In the genomic region with DNA sequence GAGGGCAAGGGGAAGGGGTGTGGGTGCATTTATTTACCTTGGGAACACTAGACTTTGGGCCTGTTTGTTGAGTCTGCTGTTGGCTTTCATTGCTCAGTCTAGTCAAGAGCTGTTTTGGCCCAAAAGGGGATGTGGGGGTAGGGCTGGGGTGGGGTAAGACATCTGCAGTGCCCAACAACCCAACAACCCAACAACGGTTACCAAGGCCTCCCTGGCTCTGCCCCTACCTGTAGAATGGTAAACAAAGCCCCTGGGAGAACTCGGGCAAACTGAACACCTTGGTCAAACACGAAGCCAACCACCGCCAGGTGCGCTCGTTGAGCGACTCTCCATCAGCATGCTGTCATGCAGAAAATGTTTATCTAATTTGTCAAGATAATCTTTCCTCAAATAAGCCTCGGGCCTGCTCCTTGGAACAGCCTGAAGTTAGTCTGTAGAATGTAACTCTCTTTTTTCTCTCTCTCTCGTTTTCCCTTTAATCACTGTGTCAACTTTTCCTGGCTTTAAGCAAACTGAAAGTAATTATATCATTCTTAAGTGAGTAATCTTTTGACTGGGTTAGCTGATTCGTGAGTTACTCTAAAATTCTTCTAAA, we compare ENCODE assay signal across 23 mouse cellular contexts.
A peak's percentile ranks its signal among the peaks of the same experiment; 100 is the strongest.
DNase-seq lines count a peak whose midpoint lies in the region; ATAC-seq and TF ChIP-seq lines count a peak whose summit lies in the region.
"Had no signal": no experiment of that assay in that cellular context is flagged by ENCODE, and none has a peak within 500 bp of the region (broad histone marks: within the 10 kb centered on the region; RNA-seq: fewer than 3 reads in every experiment).

No protein-coding gene starts in this region.

- no peaks in the 10 kb centered on the region for H3K4me1 ChIP-seq in intestine, embryonic 14.5 days (replicated peaks; ENCODE audit: control insufficient read depth, insufficient read depth, low read length)
- no peaks in the 10 kb centered on the region for H3K4me1 ChIP-seq in intestine, embryonic 16.5 days (ENCODE audit: control insufficient read depth, insufficient read depth, low read length)
- no peaks in the 10 kb centered on the region for H3K4me1 ChIP-seq in intestine, postnatal 0 days (replicated peaks; ENCODE audit: control insufficient read depth, insufficient read depth, low read length)
- H3K4me1 ChIP-seq in lung, postnatal 0 days (ENCODE audit: insufficient read depth, low read depth, low read length) = no peaks in the 10 kb centered on the region
- H3K4me1 ChIP-seq in stomach, embryonic 14.5 days (ENCODE audit: control insufficient read depth, insufficient read depth, low read length) = no peaks in the 10 kb centered on the region
- H3K4me1 ChIP-seq: hindbrain, embryonic 12.5 days; limb, embryonic 15.5 days had no signal

- 49% methylated on average over 10 of the region's 10 CpGs for WGBS in intestine, embryonic 14.5 days
- WGBS in intestine, embryonic 16.5 days = 41% methylated on average over 10 of the region's 10 CpGs
- 31% methylated on average over 10 of the region's 10 CpGs for WGBS in intestine, postnatal 0 days
- 39% methylated on average over 10 of the region's 10 CpGs for WGBS in lung, postnatal 0 days
- 24% methylated on average over 10 of the region's 10 CpGs for WGBS in stomach, embryonic 14.5 days

- 0 out of 2 replicates have a peak, but pooled peaks have one; percentile 47 for ATAC-seq in intestine, embryonic 14.5 days (replicated peaks; ENCODE audit: low FRiP score, low TSS enrichment, low read depth)
- no peak; the same call in 1 of the 2 replicates for ATAC-seq in intestine, embryonic 16.5 days
- ATAC-seq in intestine, postnatal 0 days = 0 out of 2 replicates have a peak, but pooled peaks have one; percentile 25
- peak; percentile 82 for ATAC-seq in lung, postnatal 0 days
- peak; percentile 89 for ATAC-seq in stomach, embryonic 14.5 days (ENCODE audit: insufficient number of reproducible peaks, insufficient read depth, low FRiP score, low read depth)
- no peak for ATAC-seq in megakaryocyte-erythroid progenitor cell, adult 5-6 weeks (replicated peaks; ENCODE audit: low FRiP score, low TSS enrichment, poor library complexity, severe bottlenecking)
- ATAC-seq: midbrain, embryonic 16.5 days had no signal

- no peaks in the 10 kb centered on the region for H3K36me3 ChIP-seq in intestine, embryonic 14.5 days (ENCODE audit: control insufficient read depth, insufficient read depth, low read length)
- H3K36me3 ChIP-seq in intestine, embryonic 16.5 days (ENCODE audit: control insufficient read depth, insufficient read depth, low read length) = no peaks in the 10 kb centered on the region
- no peaks in the 10 kb centered on the region for H3K36me3 ChIP-seq in intestine, postnatal 0 days (ENCODE audit: control insufficient read depth, insufficient read depth)
- no peaks in the 10 kb centered on the region for H3K36me3 ChIP-seq in lung, postnatal 0 days (ENCODE audit: insufficient read depth, low read length)
- H3K36me3 ChIP-seq in stomach, embryonic 14.5 days (ENCODE audit: control insufficient read depth, insufficient read depth, low read length) = no peaks in the 10 kb centered on the region
- H3K36me3 ChIP-seq: hindbrain, embryonic 12.5 days; limb, embryonic 15.5 days; midbrain, embryonic 10.5 days; neural tube, embryonic 13.5 days had no signal

- H3K4me2 ChIP-seq in intestine, embryonic 14.5 days (ENCODE audit: low read length) = no peak overlapping the region
- no peak overlapping the region; the same call in 1 of the 2 replicates for H3K4me2 ChIP-seq in intestine, embryonic 16.5 days (ENCODE audit: low read depth, low read length)
- peak overlapping the region; percentile 27; the same call in 1 of the 2 replicates for H3K4me2 ChIP-seq in intestine, postnatal 0 days (replicated peaks; ENCODE audit: low read depth)
- no peak overlapping the region for H3K4me2 ChIP-seq in lung, postnatal 0 days (replicated peaks; ENCODE audit: low read depth, low read length)
- H3K4me2 ChIP-seq in stomach, embryonic 14.5 days (replicated peaks; ENCODE audit: low read depth, low read length) = no peak overlapping the region
- H3K4me2 ChIP-seq: hindbrain, embryonic 12.5 days; limb, embryonic 15.5 days; neural tube, embryonic 13.5 days had no signal

- no peak overlapping the region for H3K27ac ChIP-seq in intestine, embryonic 14.5 days (ENCODE audit: low read depth)
- H3K27ac ChIP-seq in intestine, embryonic 16.5 days (ENCODE audit: low read length) = no peak overlapping the region
- H3K27ac ChIP-seq in intestine, postnatal 0 days (ENCODE audit: low read depth, low read length) = no peak overlapping the region
- H3K27ac ChIP-seq in lung, postnatal 0 days (ENCODE audit: low read length) = peak overlapping the region; percentile 26; the same call in 1 of the 2 replicates
- peak overlapping the region; percentile 49; the same call in 1 of the 2 replicates for H3K27ac ChIP-seq in stomach, embryonic 14.5 days (ENCODE audit: low read length)
- H3K27ac ChIP-seq: hindbrain, embryonic 12.5 days; limb, embryonic 15.5 days; macrophage; midbrain, embryonic 10.5 days; neural tube, embryonic 13.5 days had no signal

- H3K9me3 ChIP-seq in intestine, embryonic 14.5 days (ENCODE audit: control insufficient read depth, low read length) = no peaks in the 10 kb centered on the region
- H3K9me3 ChIP-seq in intestine, embryonic 16.5 days (ENCODE audit: control insufficient read depth, low read length) = no peaks in the 10 kb centered on the region
- H3K9me3 ChIP-seq in intestine, postnatal 0 days (ENCODE audit: control insufficient read depth) = no peaks in the 10 kb centered on the region
- no peaks in the 10 kb centered on the region for H3K9me3 ChIP-seq in lung, postnatal 0 days (ENCODE audit: low read length)
- no peaks in the 10 kb centered on the region for H3K9me3 ChIP-seq in stomach, embryonic 14.5 days (ENCODE audit: control insufficient read depth, low read depth, low read length)
- H3K9me3 ChIP-seq: hindbrain, embryonic 12.5 days; limb, embryonic 15.5 days; midbrain, embryonic 10.5 days; neural tube, embryonic 13.5 days had no signal

- peak; percentile 49; the same call in 1 of the 2 replicates for TF ChIP-seq EP300 in lung, postnatal 0 days (IDR thresholded peaks at IDR 0.05)

- H3K9ac ChIP-seq in intestine, embryonic 14.5 days (ENCODE audit: low read length) = no peak overlapping the region
- H3K9ac ChIP-seq in intestine, embryonic 16.5 days (ENCODE audit: low read depth, low read length) = no peak overlapping the region
- H3K9ac ChIP-seq in intestine, postnatal 0 days (ENCODE audit: low read depth, low read length) = no peak overlapping the region
- H3K9ac ChIP-seq in lung, postnatal 0 days (replicated peaks; ENCODE audit: low read depth) = no peak overlapping the region
- H3K9ac ChIP-seq in stomach, embryonic 14.5 days (replicated peaks; ENCODE audit: low read depth, low read length) = no peak overlapping the region
- H3K9ac ChIP-seq: hindbrain, embryonic 12.5 days; limb, embryonic 15.5 days; neural tube, embryonic 13.5 days had no signal

- TF ChIP-seq CTCF in intestine, postnatal 0 days (IDR thresholded peaks at IDR 0.05; ENCODE audit: low read depth) = no peak
- TF ChIP-seq CTCF in lung, postnatal 0 days (IDR thresholded peaks at IDR 0.05) = 0 out of 2 replicates have a peak, but pooled peaks have one; percentile 16

- no peaks in the 10 kb centered on the region for H3K27me3 ChIP-seq in intestine, embryonic 14.5 days (replicated peaks; ENCODE audit: control insufficient read depth, insufficient read depth, low read length)
- H3K27me3 ChIP-seq in intestine, embryonic 16.5 days (replicated peaks; ENCODE audit: control insufficient read depth, insufficient read depth, low read length) = no peaks in the 10 kb centered on the region
- H3K27me3 ChIP-seq in intestine, postnatal 0 days (replicated peaks; ENCODE audit: control insufficient read depth, insufficient read depth, low read length) = no peaks in the 10 kb centered on the region
- no peaks in the 10 kb centered on the region for H3K27me3 ChIP-seq in lung, postnatal 0 days (replicated peaks; ENCODE audit: insufficient read depth, low read length)
- no peaks in the 10 kb centered on the region for H3K27me3 ChIP-seq in stomach, embryonic 14.5 days (ENCODE audit: control insufficient read depth, insufficient read depth, low read length)
- H3K27me3 ChIP-seq: limb, embryonic 15.5 days; neural tube, embryonic 13.5 days had no signal

- H3K4me3 ChIP-seq in intestine, embryonic 14.5 days (ENCODE audit: low read depth, low read length) = no peak overlapping the region
- H3K4me3 ChIP-seq in intestine, embryonic 16.5 days (ENCODE audit: low read length) = no peak overlapping the region
- no peak overlapping the region for H3K4me3 ChIP-seq in intestine, postnatal 0 days (ENCODE audit: low read depth, low read length)
- H3K4me3 ChIP-seq in lung, postnatal 0 days (ENCODE audit: low read depth, low read length) = no peak overlapping the region
- no peak overlapping the region for H3K4me3 ChIP-seq in stomach, embryonic 14.5 days (ENCODE audit: low read depth, low read length)
- H3K4me3 ChIP-seq: hindbrain, embryonic 12.5 days; limb, embryonic 15.5 days; midbrain, embryonic 10.5 days; myocyte; neural tube, embryonic 13.5 days had no signal

- no peak for DNase-seq in intestine, embryonic 14.5 days (ENCODE audit: low spot score)
- DNase-seq in lung, postnatal 0 days (ENCODE audit: low spot score) = peak; percentile 50
- no peak for DNase-seq in layer of hippocampus, adult 9-10 months (ENCODE audit: low spot score)
- no peak for DNase-seq in kidney, postnatal 4 days
- DNase-seq: adrenal gland, postnatal 10 days; cerebellum, adult 18-20 months; cerebellum, postnatal 14 days; gastrocnemius, postnatal 36 days; kidney, adult 9 months; kidney, postnatal 14 days; left cerebral cortex, postnatal 4 days; right cerebral cortex, postnatal 4 days had no signal

Comparison
In these comparisons a context has a peak if more than half of its experiments do, and no peak if none do; other contexts are left out.
1. ATAC-seq: peak in intestine, embryonic 14.5 days (single experiment), intestine, postnatal 0 days (single experiment), lung, postnatal 0 days (single experiment) and stomach, embryonic 14.5 days (single experiment); none in intestine, embryonic 16.5 days (single experiment) and megakaryocyte-erythroid progenitor cell, adult 5-6 weeks (single experiment).
2. H3K27ac ChIP-seq: peak in lung, postnatal 0 days (single experiment) and stomach, embryonic 14.5 days (single experiment); none in intestine, embryonic 14.5 days (single experiment), intestine, embryonic 16.5 days (single experiment) and intestine, postnatal 0 days (single experiment).